Mouse (Mus musculus): ENCODE data around the gene Cdhr4. TPM values are rescaled to one million over a fixed set of nuclear protein-coding genes. Genes with fewer than 3 reads are reported as not detected.

Cdhr4 gene
- 1.0 and 1.2 TPM in 2 replicates for polyA plus RNA-seq (2015; fragmentation: Nextera tagmentation; extraction: Ambion mirVana)

DNA sequence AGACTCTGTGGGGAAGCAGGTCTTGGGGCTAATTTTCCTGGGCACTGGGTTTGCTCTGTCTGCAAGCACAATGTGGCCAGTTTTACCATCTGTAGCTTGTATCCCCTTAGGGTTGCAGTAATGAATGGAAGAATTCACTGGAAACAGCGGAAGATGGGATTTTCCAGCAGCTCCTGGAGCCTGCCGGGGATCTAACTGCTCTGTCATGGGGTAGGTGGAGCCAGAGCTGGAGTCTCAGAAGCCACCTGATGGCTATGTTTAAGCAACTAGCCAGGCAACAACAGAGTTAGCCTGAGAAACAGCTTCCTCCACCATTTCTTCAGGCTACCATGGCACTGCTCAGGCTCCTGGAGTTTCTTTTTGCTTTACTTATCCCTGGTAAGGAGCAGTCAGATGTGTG is at the start of gene Cdhr4:
TSS of gene Cdhr4 (plus strand) at position 301 of the 400 bp plus-strand sequence.
- Histone ChIP-seq H3K4me1 (ENCODE audit: control insufficient read depth, low read depth, low read length) (peaks cover 4% of the 10 kb centered on the region), H3K9me3 (replicated peaks; ENCODE audit: control insufficient read depth, low read length) (no peaks in the 10 kb centered on the region), H3K27me3 (ENCODE audit: control insufficient read depth, insufficient read depth, low read depth, low read length) (no peaks in the 10 kb centered on the region), H3K9ac (ENCODE audit: low read depth, low read length) (no peak within 1 kb of the TSS), H3K4me3 (ENCODE audit: low read depth, low read length) (no peak within 1 kb of the TSS), H3K27ac (ENCODE audit: low read length) (no peak within 1 kb of the TSS), H3K4me2 (ENCODE audit: low read depth, low read length) (no peak within 1 kb of the TSS), H3K36me3 (ENCODE audit: control insufficient read depth, insufficient read depth) (no peaks in the 10 kb centered on the region)
- ATAC-seq (ENCODE audit: low read depth), result no peak
- WGBS (ENCODE audit: insufficient replicate concordance), result 80% methylated on average over 2 of the region's 2 CpGs

DNA sequence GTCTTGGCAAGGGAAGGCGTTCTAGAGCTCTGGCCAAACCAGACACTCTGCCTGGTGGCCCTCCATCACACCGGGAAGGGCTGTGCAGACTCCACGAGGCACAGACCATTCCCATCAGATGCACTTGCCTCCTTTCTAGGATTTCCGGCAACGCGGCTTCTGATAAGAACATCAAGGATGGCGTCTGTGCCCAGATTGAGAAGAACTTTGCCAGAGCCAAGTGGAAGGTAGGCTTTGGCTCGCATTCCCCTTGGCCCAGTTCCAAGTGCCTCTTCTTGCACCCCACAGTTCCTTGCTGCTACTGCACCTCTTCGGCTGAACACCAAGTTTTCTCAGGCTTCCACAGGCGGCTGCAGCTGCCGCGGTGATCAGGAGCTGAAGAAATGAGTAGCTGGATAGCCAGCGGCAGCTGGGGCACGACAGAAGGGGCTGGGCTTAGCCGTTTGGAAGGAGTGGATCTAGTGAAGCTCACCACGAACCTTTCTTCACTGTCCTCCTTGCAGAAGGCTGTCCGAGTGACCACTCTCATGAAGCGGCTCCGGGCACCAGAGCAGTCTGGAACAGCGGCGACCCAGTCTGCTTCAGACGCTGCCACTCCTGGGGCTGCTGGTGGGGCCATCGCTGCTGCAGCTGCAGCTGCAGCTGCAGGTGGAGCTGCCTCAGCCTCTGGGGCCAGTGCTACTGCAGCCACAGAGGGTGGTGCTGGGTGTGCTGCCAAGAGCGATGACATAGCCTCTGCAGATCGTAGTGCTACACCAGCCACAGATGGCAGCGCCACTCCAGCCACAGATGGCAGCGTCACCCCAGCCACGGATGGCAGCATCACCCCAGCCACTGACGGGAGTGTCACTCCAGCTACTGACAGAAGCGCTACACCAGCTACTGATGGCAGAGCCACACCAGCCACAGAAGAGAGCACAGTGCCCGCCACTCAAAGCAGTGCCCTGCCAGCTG is 44.8 kb upstream of the Cdhr4 start:
- 79% methylated on average over 31 of the region's 31 CpGs for WGBS (ENCODE audit: insufficient replicate concordance)
- no peak for ATAC-seq (ENCODE audit: low read depth)
- no peak overlapping the region for H3K4me3 ChIP-seq (ENCODE audit: low read depth, low read length)
- H3K27me3 ChIP-seq (ENCODE audit: control insufficient read depth, insufficient read depth, low read depth, low read length), result no peaks in the 10 kb centered on the region
- H3K4me2 ChIP-seq (ENCODE audit: low read depth, low read length), result no peak overlapping the region
- no peak overlapping the region for H3K9ac ChIP-seq (ENCODE audit: low read depth, low read length)
- H3K36me3 ChIP-seq (ENCODE audit: control insufficient read depth, insufficient read depth), result no peaks in the 10 kb centered on the region
- no peak overlapping the region for H3K27ac ChIP-seq (ENCODE audit: low read length)
- peaks cover 19% of the 10 kb centered on the region for H3K4me1 ChIP-seq (ENCODE audit: control insufficient read depth, low read depth, low read length)
- no peaks in the 10 kb centered on the region for H3K9me3 ChIP-seq (replicated peaks; ENCODE audit: control insufficient read depth, low read length)

DNA sequence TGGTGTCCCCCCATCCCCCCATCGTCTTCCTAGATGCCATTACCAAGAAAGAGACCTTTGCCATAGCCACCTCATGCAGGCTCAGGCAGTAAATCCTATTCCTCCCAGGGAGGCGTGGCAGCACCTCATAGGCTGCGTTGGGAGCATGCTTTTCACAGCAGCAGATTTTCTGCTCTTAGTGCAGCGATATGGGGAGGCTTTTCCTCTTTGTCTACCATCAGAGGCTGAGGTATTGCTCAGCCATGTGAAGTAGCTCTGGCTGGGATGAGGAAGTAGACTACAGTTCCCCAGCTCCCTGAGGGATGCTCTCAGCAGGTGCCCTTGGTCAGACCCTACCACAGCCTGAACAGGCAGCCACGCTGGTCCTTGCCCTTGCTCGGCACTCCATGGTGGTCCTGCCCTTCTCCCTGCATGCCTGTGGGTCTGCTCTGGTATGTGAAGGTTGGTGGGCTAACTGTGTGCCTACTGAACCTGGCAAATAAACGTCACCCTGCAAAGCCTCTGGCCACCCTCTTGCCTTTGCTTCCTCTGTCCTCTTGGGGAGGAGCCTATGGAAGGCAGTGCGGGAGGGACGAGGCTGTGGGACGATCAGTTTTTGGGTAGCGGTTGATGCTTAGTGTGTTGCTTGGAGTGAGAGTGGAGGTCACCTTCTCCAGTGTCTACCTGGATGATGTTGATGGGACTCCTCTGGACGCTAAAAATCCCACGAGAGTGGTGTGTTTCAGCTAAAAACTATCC is 42.9 kb upstream of the Cdhr4 start:
- no peak overlapping the region for H3K4me3 ChIP-seq (ENCODE audit: low read depth, low read length)
- no peak overlapping the region for H3K9ac ChIP-seq (ENCODE audit: low read depth, low read length)
- H3K9me3 ChIP-seq (replicated peaks; ENCODE audit: control insufficient read depth, low read length), result no peaks in the 10 kb centered on the region
- no peak for ATAC-seq (ENCODE audit: low read depth)
- no peaks in the 10 kb centered on the region for H3K36me3 ChIP-seq (ENCODE audit: control insufficient read depth, insufficient read depth)
- peaks cover 24% of the 10 kb centered on the region for H3K4me1 ChIP-seq (ENCODE audit: control insufficient read depth, low read depth, low read length)
- H3K27me3 ChIP-seq (ENCODE audit: control insufficient read depth, insufficient read depth, low read depth, low read length), result no peaks in the 10 kb centered on the region
- no peak overlapping the region for H3K27ac ChIP-seq (ENCODE audit: low read length)
- WGBS (ENCODE audit: insufficient replicate concordance), result 65% methylated on average over 13 of the region's 13 CpGs
- H3K4me2 ChIP-seq (ENCODE audit: low read depth, low read length), result no peak overlapping the region

DNA sequence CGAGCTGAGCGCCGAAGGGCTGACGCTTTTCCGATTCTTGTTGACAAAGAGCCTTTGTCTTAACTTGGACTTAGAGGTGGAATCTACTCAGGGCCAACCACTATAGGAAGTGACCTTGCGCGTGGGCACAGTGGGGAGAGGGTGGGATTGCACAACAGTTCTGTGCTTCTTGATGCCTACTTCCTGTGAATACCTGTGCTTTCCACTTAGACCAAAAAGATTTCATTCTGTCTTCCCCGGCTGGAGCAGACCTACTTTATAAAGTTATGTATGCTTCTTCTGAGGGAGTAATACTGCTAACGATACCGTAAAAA is 42.4 kb upstream of the Cdhr4 start, which contains the start of gene Traip:
TSS of gene Traip (plus strand) at position 215 of the 314 bp plus-strand sequence.
- no peak for ATAC-seq (ENCODE audit: low read depth)
- peak within 1 kb of the TSS; percentile 69 for H3K4me2 ChIP-seq (ENCODE audit: low read depth, low read length)
- no peaks in the 10 kb centered on the region for H3K9me3 ChIP-seq (replicated peaks; ENCODE audit: control insufficient read depth, low read length)
- peak within 1 kb of the TSS; percentile 78 for H3K4me3 ChIP-seq (ENCODE audit: low read depth, low read length)
- no peaks in the 10 kb centered on the region for H3K27me3 ChIP-seq (ENCODE audit: control insufficient read depth, insufficient read depth, low read depth, low read length)
- peaks cover 24% of the 10 kb centered on the region for H3K4me1 ChIP-seq (ENCODE audit: control insufficient read depth, low read depth, low read length)
- 79% methylated on average over 10 of the region's 10 CpGs for WGBS (ENCODE audit: insufficient replicate concordance)
- H3K9ac ChIP-seq (ENCODE audit: low read depth, low read length), result peak within 1 kb of the TSS; percentile 70
- H3K27ac ChIP-seq (ENCODE audit: low read length), result peak within 1 kb of the TSS; percentile 59
- H3K36me3 ChIP-seq (ENCODE audit: control insufficient read depth, insufficient read depth), result no peaks in the 10 kb centered on the region

DNA sequence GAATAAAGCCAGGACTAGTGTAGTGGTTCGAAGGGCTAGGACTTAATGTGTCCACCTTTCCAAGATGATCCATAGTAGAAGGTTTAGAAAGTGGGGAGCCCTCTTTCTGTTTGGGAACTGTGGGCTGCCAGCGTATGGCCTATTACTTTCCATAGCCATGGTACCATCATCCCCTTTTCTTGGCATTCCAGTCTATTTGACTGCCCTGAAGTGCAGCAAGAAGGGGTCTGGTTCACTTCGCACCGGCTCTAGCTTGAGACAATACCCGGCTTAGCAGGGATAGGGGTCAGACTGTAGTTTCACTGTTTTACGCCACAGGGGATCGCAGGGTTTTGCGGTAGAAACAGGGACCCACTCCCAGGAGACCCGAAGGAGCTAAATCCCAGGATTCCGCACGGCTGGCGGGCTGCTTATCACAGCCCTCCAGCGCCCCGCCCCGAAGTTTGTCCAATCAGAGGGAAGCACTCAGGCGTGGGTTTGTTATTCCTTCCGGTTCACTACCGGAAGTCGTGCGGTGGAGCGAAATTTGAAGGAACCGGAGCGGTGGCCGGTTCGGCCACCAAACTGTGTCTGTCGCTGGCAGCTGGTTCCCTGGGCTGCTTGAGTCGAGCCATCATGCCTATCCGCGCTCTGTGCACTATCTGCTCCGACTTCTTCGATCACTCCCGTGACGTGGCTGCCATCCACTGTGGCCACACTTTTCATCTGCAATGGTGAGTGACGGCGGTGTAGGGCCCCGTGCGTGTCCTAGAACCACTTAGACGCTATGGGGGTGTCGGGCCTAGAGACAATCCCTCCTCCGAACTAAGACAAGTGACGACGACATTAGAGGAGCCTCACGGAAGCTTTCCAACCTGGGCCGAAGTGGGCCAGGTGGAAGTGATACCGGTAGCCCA is 41.6 kb upstream of the Cdhr4 start:
- Histone ChIP-seq H3K36me3 (ENCODE audit: control insufficient read depth, insufficient read depth) (no peaks in the 10 kb centered on the region), H3K27me3 (ENCODE audit: control insufficient read depth, insufficient read depth, low read depth, low read length) (no peaks in the 10 kb centered on the region), H3K4me2 (ENCODE audit: low read depth, low read length) (peak overlapping the region; percentile 69), H3K4me3 (ENCODE audit: low read depth, low read length) (peak overlapping the region; percentile 78), H3K9ac (ENCODE audit: low read depth, low read length) (peak overlapping the region; percentile 70), H3K27ac (ENCODE audit: low read length) (peak overlapping the region; percentile 59), H3K4me1 (ENCODE audit: control insufficient read depth, low read depth, low read length) (peaks cover 24% of the 10 kb centered on the region), H3K9me3 (replicated peaks; ENCODE audit: control insufficient read depth, low read length) (no peaks in the 10 kb centered on the region)
- 13% methylated on average over 45 of the region's 45 CpGs for WGBS (ENCODE audit: insufficient replicate concordance)
- peak; percentile 94 for ATAC-seq (ENCODE audit: low read depth)

DNA sequence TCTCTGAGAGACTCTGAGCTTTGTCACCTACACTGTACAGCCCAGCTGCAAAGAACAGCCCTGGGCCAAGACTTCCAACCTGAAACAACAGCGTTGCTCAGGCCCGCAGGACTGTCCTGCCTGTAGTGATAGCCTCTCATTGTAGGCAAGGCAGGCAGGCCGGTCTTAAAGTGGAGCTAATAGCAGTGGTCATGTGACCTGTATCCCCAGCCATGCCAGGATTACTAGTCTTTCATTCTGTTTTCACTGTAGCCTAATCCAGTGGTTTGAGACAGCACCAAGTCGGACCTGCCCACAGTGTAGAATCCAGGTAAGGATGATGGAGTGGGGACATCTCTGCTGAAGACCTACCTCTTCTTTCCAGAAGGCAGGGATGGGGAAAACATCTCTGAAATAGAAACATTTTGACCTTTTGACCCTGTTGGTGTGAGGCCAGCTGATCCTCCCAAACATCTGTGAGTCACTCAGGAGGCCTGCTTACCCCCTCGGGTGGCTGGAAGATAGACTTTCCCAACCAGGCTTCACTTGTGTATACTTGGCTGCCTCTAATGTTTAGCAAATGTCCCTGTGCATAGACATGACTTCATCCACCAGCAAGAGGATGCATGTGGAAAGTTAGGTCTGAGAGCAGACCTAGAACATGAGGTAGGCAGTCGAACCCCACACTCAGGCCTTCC is 36.5 kb upstream of the Cdhr4 start:
- Histone ChIP-seq H3K4me2 (ENCODE audit: low read depth, low read length) (no peak overlapping the region), H3K4me1 (ENCODE audit: control insufficient read depth, low read depth, low read length) (peaks cover 16% of the 10 kb centered on the region), H3K27me3 (ENCODE audit: control insufficient read depth, insufficient read depth, low read depth, low read length) (no peaks in the 10 kb centered on the region), H3K27ac (ENCODE audit: low read length) (no peak overlapping the region), H3K9me3 (replicated peaks; ENCODE audit: control insufficient read depth, low read length) (no peaks in the 10 kb centered on the region), H3K9ac (ENCODE audit: low read depth, low read length) (no peak overlapping the region), H3K36me3 (ENCODE audit: control insufficient read depth, insufficient read depth) (peaks cover 29% of the 10 kb centered on the region), H3K4me3 (ENCODE audit: low read depth, low read length) (no peak overlapping the region)
- no peak for ATAC-seq (ENCODE audit: low read depth)
- 82% methylated on average over 6 of the region's 6 CpGs for WGBS (ENCODE audit: insufficient replicate concordance)

DNA sequence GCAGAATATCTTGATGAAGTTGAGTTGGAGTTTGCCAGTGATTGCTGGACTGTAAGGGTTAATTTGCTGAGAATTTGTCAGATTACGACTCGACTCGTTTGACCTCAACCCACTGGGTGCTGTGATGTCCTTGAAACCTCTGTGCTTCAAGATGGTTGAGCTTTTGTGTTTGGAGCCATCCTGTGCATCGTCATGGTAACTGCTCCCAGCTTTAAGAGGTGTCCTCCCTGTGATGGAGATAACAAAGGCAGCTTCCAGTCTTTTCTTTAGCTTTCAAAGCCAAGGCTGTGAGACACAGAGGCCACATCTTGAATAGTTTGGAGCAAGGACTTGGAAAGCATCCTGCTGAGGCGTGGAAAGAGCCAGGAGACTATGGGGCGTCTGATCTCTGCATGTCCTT is 35.2 kb upstream of the Cdhr4 start:
- 66% methylated on average over 6 of the region's 6 CpGs for WGBS (ENCODE audit: insufficient replicate concordance)
- no peak for ATAC-seq (ENCODE audit: low read depth)
- H3K9ac ChIP-seq (ENCODE audit: low read depth, low read length), result no peak overlapping the region
- H3K4me1 ChIP-seq (ENCODE audit: control insufficient read depth, low read depth, low read length), result peaks cover 8% of the 10 kb centered on the region
- no peak overlapping the region for H3K4me2 ChIP-seq (ENCODE audit: low read depth, low read length)
- no peaks in the 10 kb centered on the region for H3K9me3 ChIP-seq (replicated peaks; ENCODE audit: control insufficient read depth, low read length)
- no peak overlapping the region for H3K4me3 ChIP-seq (ENCODE audit: low read depth, low read length)
- no peaks in the 10 kb centered on the region for H3K27me3 ChIP-seq (ENCODE audit: control insufficient read depth, insufficient read depth, low read depth, low read length)
- H3K27ac ChIP-seq (ENCODE audit: low read length), result no peak overlapping the region
- H3K36me3 ChIP-seq (ENCODE audit: control insufficient read depth, insufficient read depth), result peaks cover 37% of the 10 kb centered on the region

DNA sequence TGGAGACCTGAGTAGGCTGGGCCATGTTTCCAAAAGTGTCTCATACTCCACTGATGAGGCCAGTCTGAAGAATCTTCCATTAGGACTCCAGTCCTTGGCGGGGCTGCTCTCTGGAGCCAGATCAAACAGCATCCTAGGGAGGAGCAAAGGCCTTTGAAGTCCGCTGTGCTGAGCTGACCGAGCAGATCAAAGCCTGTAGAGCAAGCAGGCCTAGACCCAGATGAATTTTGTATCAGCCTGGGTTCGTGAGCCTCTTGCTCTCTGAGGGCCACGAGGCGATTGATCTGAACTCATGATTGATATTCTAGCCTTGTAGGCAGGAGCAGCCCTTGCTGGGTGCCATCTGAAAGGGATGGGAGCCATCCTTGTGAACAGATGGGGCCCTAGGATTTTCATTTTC is 32.4 kb upstream of the Cdhr4 start:
- Histone ChIP-seq H3K27me3 (ENCODE audit: control insufficient read depth, insufficient read depth, low read depth, low read length) (no peaks in the 10 kb centered on the region), H3K4me1 (ENCODE audit: control insufficient read depth, low read depth, low read length) (peaks cover 5% of the 10 kb centered on the region), H3K27ac (ENCODE audit: low read length) (no peak overlapping the region), H3K9ac (ENCODE audit: low read depth, low read length) (no peak overlapping the region), H3K4me3 (ENCODE audit: low read depth, low read length) (no peak overlapping the region), H3K36me3 (ENCODE audit: control insufficient read depth, insufficient read depth) (peaks cover 43% of the 10 kb centered on the region), H3K4me2 (ENCODE audit: low read depth, low read length) (no peak overlapping the region), H3K9me3 (replicated peaks; ENCODE audit: control insufficient read depth, low read length) (no peaks in the 10 kb centered on the region)
- 79% methylated on average over 6 of the region's 6 CpGs for WGBS (ENCODE audit: insufficient replicate concordance)
- ATAC-seq (ENCODE audit: low read depth), result no peak

Data from liver, embryonic 16.5 days (tissue).